Mouse (Mus musculus): ENCODE data around the gene a. TPM values are rescaled to one million over a fixed set of nuclear protein-coding genes. Genes with fewer than 3 reads are reported as not detected.

Gene a
- polyA plus RNA-seq, 1 experiment, result not detected

DNA sequence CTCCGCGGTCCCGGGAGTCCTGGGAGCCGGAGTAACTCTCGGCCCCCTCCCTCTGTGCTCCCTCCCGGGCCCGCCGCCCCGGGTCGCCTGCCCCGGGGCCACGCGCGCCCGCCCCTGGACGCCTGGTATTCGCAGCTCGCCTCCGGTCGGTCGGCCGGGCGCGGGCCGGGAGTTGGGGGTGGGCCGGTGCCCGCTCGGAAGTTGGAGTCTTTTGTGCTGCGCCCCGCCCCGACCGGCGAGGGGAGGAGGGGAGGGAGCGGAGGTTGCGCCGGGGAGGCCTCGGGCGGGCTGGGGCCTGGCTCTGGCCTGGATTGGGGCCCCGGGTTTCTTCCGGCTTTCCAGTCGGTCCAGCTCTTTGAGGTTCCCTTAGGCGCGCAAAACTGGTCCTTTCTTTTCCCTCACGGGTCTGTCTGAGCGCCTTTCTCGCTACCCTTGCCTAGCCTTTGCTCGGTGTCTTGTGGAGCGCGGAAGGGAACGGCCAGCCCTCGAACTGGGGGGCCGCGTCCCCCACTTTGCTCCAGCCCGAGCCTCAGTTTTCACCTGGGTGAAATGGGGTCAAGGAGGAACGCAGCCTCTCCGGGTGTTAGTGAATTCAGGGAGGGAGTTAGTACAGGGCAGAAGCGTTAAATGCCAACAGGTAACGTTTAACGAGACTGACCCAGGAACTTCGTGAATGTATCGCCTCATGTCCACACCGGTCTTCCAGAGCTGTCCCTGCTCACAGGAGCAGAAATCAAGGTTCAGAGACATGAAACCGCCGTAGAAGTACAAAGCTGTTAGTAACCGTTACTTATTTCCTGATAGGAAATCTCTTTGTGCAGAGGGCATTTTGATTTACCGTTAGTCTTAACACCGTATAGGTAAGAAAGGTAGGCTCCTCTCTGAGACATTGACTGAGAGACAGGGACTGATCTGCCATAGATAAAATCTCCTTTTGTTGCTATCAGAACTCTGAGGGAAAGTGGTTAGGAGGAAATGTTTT is 750 bp downstream of the a start:
- peaks cover 3% of the 10 kb centered on the region; the same call in 1 of the 2 replicates for H3K4me1 ChIP-seq (ENCODE audit: control insufficient read depth, insufficient read depth, low read length)
- peak overlapping the region; percentile 82 for H3K4me3 ChIP-seq (ENCODE audit: insufficient read depth, low read depth, low read length)
- TF ChIP-seq CTCF (IDR thresholded peaks at IDR 0.05; ENCODE audit: insufficient read depth, low read depth, low read length), result 0 out of 2 replicates have a peak, but pooled peaks have one; percentile 8
- no peak for TF ChIP-seq POLR2A (IDR thresholded peaks at IDR 0.05; ENCODE audit: insufficient read depth, low read depth, low read length)
- peak overlapping the region; percentile 47; the same call in 1 of the 2 replicates for H3K27ac ChIP-seq (ENCODE audit: insufficient read depth, low read depth, low read length)
- WGBS, result 2% methylated on average over 65 of the region's 67 CpGs

- Histone ChIP-seq H3K27ac (ENCODE audit: insufficient read depth, low read depth, low read length) (no peak overlapping the region), H3K4me3 (ENCODE audit: insufficient read depth, low read depth, low read length) (no peak overlapping the region), H3K4me1 (ENCODE audit: control insufficient read depth, insufficient read depth, low read length) (no peaks in the 10 kb centered on the region)
- WGBS, result 91% methylated on average over 1 of the region's 1 CpGs
- TF ChIP-seq POLR2A (IDR thresholded peaks at IDR 0.05; ENCODE audit: insufficient read depth, low read depth, low read length) (no peak), CTCF (IDR thresholded peaks at IDR 0.05; ENCODE audit: insufficient read depth, low read depth, low read length) (no peak)
These were observed 12.2 kb downstream of the a start for GRCm38 (mm10) chr2:154803372-154803771.

GRCm38 (mm10) chr2:154803845-154804244 is 12.6 kb downstream of the a start:
- Histone ChIP-seq H3K4me3 (ENCODE audit: insufficient read depth, low read depth, low read length) (no peak overlapping the region), H3K4me1 (ENCODE audit: control insufficient read depth, insufficient read depth, low read length) (no peaks in the 10 kb centered on the region), H3K27ac (ENCODE audit: insufficient read depth, low read depth, low read length) (no peak overlapping the region)
- 94% methylated on average over 4 of the region's 4 CpGs for WGBS
- TF ChIP-seq CTCF (IDR thresholded peaks at IDR 0.05; ENCODE audit: insufficient read depth, low read depth, low read length), result no peak
- TF ChIP-seq POLR2A (IDR thresholded peaks at IDR 0.05; ENCODE audit: insufficient read depth, low read depth, low read length), result no peak

DNA sequence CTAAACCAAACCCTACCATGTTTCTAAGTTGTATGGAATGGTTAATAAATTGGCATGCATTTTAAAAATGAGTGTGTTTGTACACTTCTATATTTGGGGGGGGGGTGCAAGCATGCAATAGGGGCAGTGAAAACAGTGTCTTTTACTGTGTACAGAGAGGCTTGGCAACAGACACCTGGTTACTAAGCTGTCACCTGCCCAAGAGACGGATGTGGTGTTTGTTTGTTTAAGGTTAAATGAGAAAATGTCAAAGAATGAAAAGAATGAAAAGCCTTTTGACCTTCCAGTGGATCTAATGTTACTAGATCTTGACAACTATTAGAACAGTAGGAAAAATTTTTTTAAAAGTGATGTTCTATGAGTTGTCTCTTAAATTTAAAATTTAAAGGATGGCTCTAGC is 16.5 kb downstream of the a start:
- TF ChIP-seq POLR2A (IDR thresholded peaks at IDR 0.05; ENCODE audit: insufficient read depth, low read depth, low read length) (no peak), CTCF (IDR thresholded peaks at IDR 0.05; ENCODE audit: insufficient read depth, low read depth, low read length) (no peak)
- H3K27ac ChIP-seq (ENCODE audit: insufficient read depth, low read depth, low read length), result no peak overlapping the region

DNA sequence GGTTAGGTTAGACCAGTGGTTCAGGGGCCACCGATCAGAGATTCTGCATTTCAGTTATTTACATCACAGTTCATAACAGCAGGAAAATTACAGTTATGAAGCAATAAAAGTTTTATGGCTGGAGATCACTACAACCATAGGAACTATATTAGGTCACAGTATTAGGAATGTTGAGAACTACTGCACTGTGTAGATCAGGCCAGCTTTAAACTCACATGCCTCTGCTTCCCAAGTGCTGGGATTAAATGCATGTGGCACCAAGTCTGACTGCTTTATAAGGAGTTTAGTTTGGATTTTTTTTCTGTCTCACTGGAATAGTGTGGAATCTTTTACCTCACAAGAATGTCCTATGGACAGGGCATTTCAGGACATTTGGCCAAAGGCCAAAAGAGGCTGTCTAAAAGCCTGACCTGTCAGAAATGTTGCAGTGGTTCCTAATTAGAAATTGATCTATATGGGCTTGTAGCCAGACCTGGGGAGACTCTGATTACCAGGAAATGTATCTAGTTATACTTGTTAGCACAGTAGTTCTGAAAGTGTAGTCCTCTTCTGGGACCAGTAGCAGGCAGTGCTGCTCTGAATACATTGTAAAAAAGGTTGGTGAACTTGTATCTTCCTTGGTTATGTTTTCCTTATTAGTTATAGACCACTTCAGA is 18.0 kb downstream of the a start:
- TF ChIP-seq CTCF (IDR thresholded peaks at IDR 0.05; ENCODE audit: insufficient read depth, low read depth, low read length) (no peak), POLR2A (IDR thresholded peaks at IDR 0.05; ENCODE audit: insufficient read depth, low read depth, low read length) (no peak)
- 97% methylated on average over 1 of the region's 1 CpGs for WGBS
- H3K4me1 ChIP-seq (ENCODE audit: control insufficient read depth, insufficient read depth, low read length), result no peaks in the 10 kb centered on the region
- no peak overlapping the region for H3K4me3 ChIP-seq (ENCODE audit: insufficient read depth, low read depth, low read length)
- H3K27ac ChIP-seq (ENCODE audit: insufficient read depth, low read depth, low read length), result no peak overlapping the region

More for the DNA sequence above, 16.5 kb downstream of the a start:
- H3K4me3 ChIP-seq (ENCODE audit: insufficient read depth, low read depth, low read length), result no peak overlapping the region
- 77% methylated on average over 1 of the region's 1 CpGs for WGBS
- H3K4me1 ChIP-seq (ENCODE audit: control insufficient read depth, insufficient read depth, low read length), result no peaks in the 10 kb centered on the region

- TF ChIP-seq POLR2A (IDR thresholded peaks at IDR 0.05; ENCODE audit: insufficient read depth, low read depth, low read length) (no peak), CTCF (IDR thresholded peaks at IDR 0.05; ENCODE audit: insufficient read depth, low read depth, low read length) (no peak)
- 67% methylated on average over 1 of the region's 1 CpGs for WGBS
- no peak overlapping the region for H3K4me3 ChIP-seq (ENCODE audit: insufficient read depth, low read depth, low read length)
- no peaks in the 10 kb centered on the region for H3K4me1 ChIP-seq (ENCODE audit: control insufficient read depth, insufficient read depth, low read length)
- no peak overlapping the region for H3K27ac ChIP-seq (ENCODE audit: insufficient read depth, low read depth, low read length)
These were observed 19.6 kb downstream of the a start for GRCm38 (mm10) chr2:154810821-154811220.

DNA sequence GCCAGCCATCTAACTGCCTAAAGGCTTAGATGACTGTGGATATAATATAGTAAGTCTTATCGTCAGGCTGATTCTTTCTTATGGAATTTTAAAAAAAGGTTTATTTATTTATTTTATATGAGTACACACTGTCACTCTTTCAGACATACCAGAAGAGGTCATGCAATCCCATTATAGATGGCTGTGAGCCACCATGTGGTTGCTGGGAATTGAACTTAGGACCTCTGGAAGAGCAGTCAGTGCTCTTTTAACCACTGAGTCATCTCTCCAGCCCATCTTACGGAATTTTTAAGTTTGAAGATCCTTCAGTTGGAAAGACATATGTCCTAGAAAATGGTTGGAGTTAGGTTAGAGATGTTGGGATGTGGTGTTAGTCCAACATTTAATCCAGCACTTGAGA is 22.2 kb downstream of the a start:
- Histone ChIP-seq H3K27ac (ENCODE audit: insufficient read depth, low read depth, low read length) (no peak overlapping the region), H3K4me3 (ENCODE audit: insufficient read depth, low read depth, low read length) (no peak overlapping the region), H3K4me1 (ENCODE audit: control insufficient read depth, insufficient read depth, low read length) (no peaks in the 10 kb centered on the region)
- WGBS, result 94% methylated on average over 2 of the region's 2 CpGs
- no peak for TF ChIP-seq CTCF (IDR thresholded peaks at IDR 0.05; ENCODE audit: insufficient read depth, low read depth, low read length)
- TF ChIP-seq POLR2A (IDR thresholded peaks at IDR 0.05; ENCODE audit: insufficient read depth, low read depth, low read length), result no peak

DNA sequence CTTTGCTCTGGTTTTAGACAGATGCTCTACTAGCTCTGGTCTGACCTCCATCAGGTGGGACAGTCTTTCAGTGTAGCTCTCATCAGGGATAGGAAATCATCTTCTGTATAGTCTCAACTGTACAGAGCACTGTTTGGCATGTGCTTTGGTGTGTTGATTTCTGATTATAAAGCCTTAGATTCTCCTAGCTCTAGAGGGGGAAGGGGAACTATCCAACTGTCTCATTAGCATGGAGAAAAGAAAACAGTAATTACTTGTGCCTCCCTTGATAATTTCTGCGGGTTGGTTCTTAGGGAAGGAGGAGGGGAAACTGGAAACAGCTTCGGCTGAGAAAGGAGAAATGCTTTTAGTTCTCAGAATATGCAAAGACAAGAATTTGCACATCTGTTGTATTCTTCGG is 25.9 kb downstream of the a start:
- H3K4me1 ChIP-seq (ENCODE audit: control insufficient read depth, insufficient read depth, low read length), result no peaks in the 10 kb centered on the region
- 5% methylated on average over 3 of the region's 3 CpGs for WGBS
- TF ChIP-seq POLR2A (IDR thresholded peaks at IDR 0.05; ENCODE audit: insufficient read depth, low read depth, low read length) (no peak), CTCF (IDR thresholded peaks at IDR 0.05; ENCODE audit: insufficient read depth, low read depth, low read length) (no peak)
- no peak overlapping the region for H3K27ac ChIP-seq (ENCODE audit: insufficient read depth, low read depth, low read length)
- H3K4me3 ChIP-seq (ENCODE audit: insufficient read depth, low read depth, low read length), result no peak overlapping the region

GRCm38 (mm10) chr2:154817788-154818187 is 26.6 kb downstream of the a start:
- no peaks in the 10 kb centered on the region for H3K4me1 ChIP-seq (ENCODE audit: control insufficient read depth, insufficient read depth, low read length)
- H3K4me3 ChIP-seq (ENCODE audit: insufficient read depth, low read depth, low read length), result no peak overlapping the region
- 4% methylated on average over 1 of the region's 1 CpGs for WGBS
- H3K27ac ChIP-seq (ENCODE audit: insufficient read depth, low read depth, low read length), result no peak overlapping the region
- no peak for TF ChIP-seq POLR2A (IDR thresholded peaks at IDR 0.05; ENCODE audit: insufficient read depth, low read depth, low read length)
- no peak for TF ChIP-seq CTCF (IDR thresholded peaks at IDR 0.05; ENCODE audit: insufficient read depth, low read depth, low read length)
